Mouse (Mus musculus) urinary bladder, postnatal 0 days (tissue): Measurements from ENCODE around the gene Abi3bp. TPM values are rescaled to one million over a fixed set of nuclear protein-coding genes. Genes with fewer than 3 reads are reported as not detected.

ENCODE experiments used
- polyA plus RNA-seq: library from polyadenylated mRNA; unstranded; fragments of >200 nt; fragmentation: Nextera tagmentation; extraction: Ambion mirVana; gene quantifications from 2 replicates; pipeline ENCODE4 v1.2.1, GENCODE M21; 2015

Gene Abi3bp
- 9.2 and 9.8 TPM in 2 replicates for polyA plus RNA-seq

GRCm38 (mm10) chr16:56477677-56478574, at the start of gene Abi3bp:
Abi3bp (plus strand) TSS chr16:56477878.

DNA sequence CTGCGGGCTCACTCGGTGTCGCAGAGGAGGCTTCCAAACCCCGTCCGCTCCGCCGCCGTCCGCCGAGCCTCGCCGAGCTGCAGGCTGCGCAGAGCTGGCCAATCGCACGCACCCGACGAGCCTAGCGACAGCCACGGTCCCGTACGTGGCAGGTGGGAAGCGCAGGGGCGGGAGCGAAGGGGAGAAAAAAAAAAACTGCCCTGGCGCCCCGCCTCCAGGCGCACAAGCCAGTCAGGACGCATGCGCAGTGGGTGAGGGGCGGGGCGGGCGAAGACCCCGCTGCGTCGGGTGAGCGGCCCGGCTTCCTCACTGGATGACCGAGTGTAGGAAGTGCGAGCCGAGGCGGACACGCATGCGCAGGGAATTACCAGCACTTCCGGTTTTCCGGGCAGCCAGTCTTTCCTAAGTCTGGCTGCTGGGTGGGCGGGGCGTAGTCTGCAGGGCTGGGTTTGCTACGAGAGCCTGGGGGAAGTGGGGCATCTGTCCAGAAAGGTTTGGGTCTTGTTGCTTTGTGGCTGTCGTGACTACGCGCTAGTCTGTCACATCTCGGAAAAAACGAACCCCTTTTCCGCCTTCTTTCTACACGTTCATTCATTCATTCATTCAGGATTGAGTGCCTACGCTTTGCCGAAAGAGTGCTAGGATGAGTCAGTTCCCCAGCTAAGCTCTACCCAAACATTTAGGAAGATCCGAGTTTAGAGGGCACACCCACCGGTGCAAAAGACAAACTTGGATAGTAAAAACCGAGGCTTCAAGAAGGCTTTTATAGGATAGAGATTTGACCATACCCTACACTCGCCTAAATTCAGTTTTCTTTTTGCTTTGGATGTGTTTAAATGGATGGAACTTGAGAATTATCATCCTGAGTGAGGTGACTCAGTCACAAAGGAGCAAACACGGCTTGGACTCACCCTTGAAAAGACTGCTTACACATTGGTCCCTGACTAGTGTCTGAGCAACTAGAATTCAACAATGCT, 239.8 kb downstream of the Abi3bp start, which contains the start of gene Tfg:
Tfg (minus strand) TSS at position 227 of the 977 bp plus-strand sequence.

Other genes starting within 250 kb of the Abi3bp start
- 91.4 and 113 TPM in 2 replicates for gene Tfg, start 239.6 kb downstream of the Abi3bp start, polyA plus RNA-seq